Mouse (Mus musculus) lung, adult 2 months (tissue): ENCODE results near the gene Lgals4. TPM values are rescaled to one million over a fixed set of nuclear protein-coding genes. Genes with fewer than 3 reads are reported as not detected.
A peak's percentile ranks its signal among the peaks of the same experiment; 100 is the strongest.

Experiments used
- DNase-seq: peaks from one replicate; pipeline ENCODE4 v3.0.0; 2022
- H3K4me1 ChIP-seq: fragments of 200-500 bp; 2 replicates; pipeline ENCODE4 v1.6.1; 2011; ENCODE audit warnings: low read length; ENCODE audit not compliant: control insufficient read depth, insufficient read depth
- H3K4me3 ChIP-seq: fragments of 200-500 bp; replicated peaks from 2 replicates; pipeline ENCODE3; 2011; ENCODE audit warnings: low read depth, mild to moderate bottlenecking, control low read depth, low read length; ENCODE audit errors: extremely low read depth
- CTCF ChIP-seq: fragments of 200-500 bp; IDR thresholded peaks from 2 replicates; pipeline ENCODE4 v1.5.1; 2011; ENCODE audit warnings: mild to moderate bottlenecking, low read length, control low read depth; ENCODE audit not compliant: insufficient read depth
- POLR2A ChIP-seq: fragments of 200-500 bp; IDR thresholded peaks from 2 replicates; pipeline ENCODE4 v1.6.1; 2011; ENCODE audit warnings: low read depth, mild to moderate bottlenecking, control low read depth, low read length, borderline replicate concordance; ENCODE audit errors: extremely low read depth
- WGBS: fragments of 180-500 bp; shearing (Covaris S2); methylation state at CpG from one replicate; pipeline ENCODE4 v1.1.7; 2018; 5-methylcytosine and 5-hydroxymethylcytosine counted together
- polyA plus RNA-seq: library from polyadenylated mRNA; depleted of rRNA; stranded (reverse); fragments of >200 nt; gene quantifications from 2 replicates; pipeline ENCODE4 v1.2.3, GENCODE M21; 2012

The Lgals4 gene
- polyA plus RNA-seq, 1 experiment, result 19.0 TPM

GRCm38 (mm10) chr7:28807641-28808220 is 25.9 kb upstream of the Lgals4 start:
- DNase-seq, result peak; percentile 48
- peaks cover 23% of the 10 kb centered on the region for H3K4me1 ChIP-seq
- H3K4me3 ChIP-seq, result peak overlapping the region; percentile 90
- TF ChIP-seq POLR2A, result 0 out of 2 replicates have a peak, but pooled peaks have one; percentile 15
- no peak for TF ChIP-seq CTCF
- WGBS, result 37% methylated on average over 7 of the region's 8 CpGs

GRCm38 (mm10) chr7:28808221-28808941 is 25.3 kb upstream of the Lgals4 start, which contains the start of gene Hnrnpl:
Hnrnpl (plus strand) TSS chr7:28808541.
- H3K4me3 ChIP-seq, result peak within 1 kb of the TSS; percentile 90
- peak; percentile 60 for DNase-seq
- 3% methylated on average over 35 of the region's 35 CpGs for WGBS
- TF ChIP-seq CTCF, result no peak
- peak; percentile 22; the same call in 1 of the 2 replicates for TF ChIP-seq POLR2A
- peaks cover 22% of the 10 kb centered on the region for H3K4me1 ChIP-seq

GRCm38 (mm10) chr7:28808957-28809393 is 24.7 kb upstream of the Lgals4 start:
- TF ChIP-seq CTCF, result no peak
- TF ChIP-seq POLR2A, result peak; percentile 85; the same call in 1 of the 2 replicates
- WGBS, result under 1% methylated on average over 32 of the region's 32 CpGs
- Histone ChIP-seq H3K4me3 (peak overlapping the region; percentile 90), H3K4me1 (peaks cover 24% of the 10 kb centered on the region)
- peak; percentile 96 for DNase-seq

GRCm38 (mm10) chr7:28809401-28810089 is 24.1 kb upstream of the Lgals4 start:
- TF ChIP-seq POLR2A (peak; percentile 53; the same call in 1 of the 2 replicates), CTCF (no peak)
- peaks cover 22% of the 10 kb centered on the region for H3K4me1 ChIP-seq
- under 1% methylated on average over 35 of the region's 35 CpGs for WGBS
- DNase-seq, result peak; percentile 70
- peak overlapping the region; percentile 90 for H3K4me3 ChIP-seq

- TF ChIP-seq POLR2A (peak; percentile 99), CTCF (no peak)
- Histone ChIP-seq H3K4me1 (peaks cover 22% of the 10 kb centered on the region), H3K4me3 (peak overlapping the region; percentile 90)
- DNase-seq, result peak; percentile 98
- WGBS, result under 1% methylated on average over 70 of the region's 70 CpGs
Measured at GRCm38 (mm10) chr7:28810107-28811066, 23.3 kb upstream of the Lgals4 start.

GRCm38 (mm10) chr7:28811228-28811627 is 22.4 kb upstream of the Lgals4 start:
- peak; percentile 83 for DNase-seq
- Histone ChIP-seq H3K4me1 (peaks cover 25% of the 10 kb centered on the region), H3K4me3 (peak overlapping the region; percentile 83)
- under 1% methylated on average over 40 of the region's 40 CpGs for WGBS
- TF ChIP-seq POLR2A (no peak), CTCF (no peak)

- Histone ChIP-seq H3K4me1 (peaks cover 25% of the 10 kb centered on the region), H3K4me3 (peak overlapping the region; percentile 83)
- WGBS, result 1% methylated on average over 7 of the region's 7 CpGs
- no peak for TF ChIP-seq CTCF
- TF ChIP-seq POLR2A, result no peak
- DNase-seq, result no peak
Measured at GRCm38 (mm10) chr7:28811640-28812275, 21.9 kb upstream of the Lgals4 start.

GRCm38 (mm10) chr7:28812436-28812835 is 21.2 kb upstream of the Lgals4 start:
- WGBS, result 14% methylated on average over 4 of the region's 4 CpGs
- Histone ChIP-seq H3K4me3 (peak overlapping the region; percentile 27), H3K4me1 (peaks cover 27% of the 10 kb centered on the region)
- TF ChIP-seq CTCF (no peak), POLR2A (no peak)
- DNase-seq, result no peak
